Mouse (Mus musculus) G1E (cell line): ENCODE data around the gene Zfp422. TPM values are rescaled to one million over a fixed set of nuclear protein-coding genes. Genes with fewer than 3 reads are reported as not detected.

Experiments
- ATAC-seq: 2 replicates; pipeline ENCODE4 v1.8.0; 2016; ENCODE audit warnings: mild to moderate bottlenecking; ENCODE audit not compliant: insufficient number of reproducible peaks, poor library complexity, low FRiP score, severe bottlenecking; ENCODE audit errors: extremely low read depth
- DNase-seq: peaks from one replicate; pipeline ENCODE4 v3.0.0; 2012; ENCODE audit warnings: low spot score
- H3K27me3 ChIP-seq: 2 replicates; pipeline ENCODE4 v1.6.1; 2012; ENCODE audit warnings: mild to moderate bottlenecking, low read length, inconsistent platforms; ENCODE audit not compliant: insufficient read depth
- H3K36me3 ChIP-seq: replicated peaks from 2 replicates; pipeline ENCODE3; 2012; ENCODE audit warnings: mild to moderate bottlenecking, inconsistent platforms
- H3K4me1 ChIP-seq: 2 replicates; pipeline ENCODE4 v1.6.1; 2012; ENCODE audit warnings: low read depth, low read length, inconsistent platforms, mixed read lengths; ENCODE audit not compliant: insufficient read depth
- H3K4me3 ChIP-seq: 2 replicates; pipeline ENCODE4 v1.5.1; 2012; ENCODE audit warnings: low read depth, mild to moderate bottlenecking, inconsistent platforms, low read length, moderate library complexity, mixed read lengths
- H3K9me3 ChIP-seq: replicated peaks from 2 replicates; pipeline ENCODE4 v1.6.1; 2012; ENCODE audit warnings: inconsistent platforms
- CTCF ChIP-seq: IDR thresholded peaks from 2 replicates; pipeline ENCODE4 v1.5.1; 2012; ENCODE audit warnings: low read depth, low read length, inconsistent platforms, mixed read lengths
- GATA1 ChIP-seq: IDR thresholded peaks from 2 replicates; pipeline ENCODE4 v1.6.1; 2012; ENCODE audit warnings: borderline replicate concordance, low read length, inconsistent platforms, mixed read lengths
- GATA2 ChIP-seq: IDR thresholded peaks from 2 replicates; pipeline ENCODE4 v1.6.1; 2012; ENCODE audit warnings: low read depth, low read length, inconsistent platforms, borderline replicate concordance
- POLR2AphosphoS5 ChIP-seq: IDR thresholded peaks from 2 replicates; pipeline ENCODE4 v1.6.1; 2012; ENCODE audit warnings: low read depth, low read length, inconsistent platforms; ENCODE audit not compliant: insufficient replicate concordance
- TAL1 ChIP-seq: conservative IDR thresholded peaks from 2 replicates; pipeline ENCODE4 v1.6.1; 2012; ENCODE audit warnings: low read depth, low read length, inconsistent platforms, mixed read lengths
- polyA plus RNA-seq: library from polyadenylated mRNA; stranded (reverse); fragments of >175 nt; gene quantifications from 2 replicates; pipeline ENCODE4 v1.2.3, GENCODE M21; 2012
- total RNA-seq, 2 experiments: library from RNA; stranded (forward) in 1 of 2; stranded (reverse) in 1 of 2; fragments of 200-1000 nt in 1 of 2; fragments of >200 nt in 1 of 2; fragmentation: Nextera tagmentation in 1 of 2; gene quantifications; 2 replicates each; pipeline ENCODE4 v1.2.3; 2014 to 2017

Gene Zfp422
- not detected in 2 replicates for total RNA-seq (2014; fragmentation: Nextera tagmentation)
- 0.06 and 0.11 TPM in 2 replicates for total RNA-seq (2017)
- not detected in 2 replicates for polyA plus RNA-seq

- Histone ChIP-seq H3K4me1 (no peaks in the 10 kb centered on the region), H3K36me3 (no peaks in the 10 kb centered on the region), H3K4me3 (no peak within 1 kb of the TSS; the same call in 1 of the 2 replicates), H3K9me3 (peaks cover 25% of the 10 kb centered on the region), H3K27me3 (no peaks in the 10 kb centered on the region)
- TF ChIP-seq GATA1 (no peak), CTCF (no peak), POLR2AphosphoS5 (no peak), GATA2 (no peak), TAL1 (no peak)
- ATAC-seq (no peak), DNase-seq (no peak)
Measured at GRCm38 (mm10) chr6:116628539-116629171, at the start of gene Zfp422. Gene Zfp422 (minus strand): TSS chr6:116628999.

DNA sequence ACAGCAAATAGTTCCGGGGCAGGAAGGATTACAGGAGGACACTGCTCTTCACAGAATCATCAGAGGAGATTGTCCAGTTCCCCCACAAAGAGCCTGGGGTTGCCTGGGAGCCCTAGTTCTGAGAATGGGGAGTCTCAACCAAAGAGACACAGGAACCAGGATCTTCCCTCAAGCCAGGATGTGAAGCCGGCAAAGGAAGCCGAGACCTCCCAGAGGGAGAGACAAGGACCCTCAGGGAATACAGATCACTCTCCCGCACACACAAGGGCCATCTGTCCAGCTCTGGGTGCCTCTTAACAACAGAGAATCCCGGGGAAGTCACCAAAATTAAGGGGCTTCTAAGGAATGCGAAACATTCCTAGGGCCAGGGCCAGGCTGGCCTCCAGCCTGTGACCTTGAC is 48.5 kb upstream of the Zfp422 start:
- Histone ChIP-seq H3K4me3 (no peak overlapping the region), H3K4me1 (no peaks in the 10 kb centered on the region), H3K36me3 (no peaks in the 10 kb centered on the region), H3K27me3 (no peaks in the 10 kb centered on the region), H3K9me3 (peaks cover 80% of the 10 kb centered on the region)
- ATAC-seq, result no peak
- DNase-seq, result no peak
- TF ChIP-seq GATA2, result no peak
- TF ChIP-seq GATA1, result no peak
- TF ChIP-seq POLR2AphosphoS5, result no peak
- no peak for TF ChIP-seq CTCF
- TF ChIP-seq TAL1, result no peak

DNA sequence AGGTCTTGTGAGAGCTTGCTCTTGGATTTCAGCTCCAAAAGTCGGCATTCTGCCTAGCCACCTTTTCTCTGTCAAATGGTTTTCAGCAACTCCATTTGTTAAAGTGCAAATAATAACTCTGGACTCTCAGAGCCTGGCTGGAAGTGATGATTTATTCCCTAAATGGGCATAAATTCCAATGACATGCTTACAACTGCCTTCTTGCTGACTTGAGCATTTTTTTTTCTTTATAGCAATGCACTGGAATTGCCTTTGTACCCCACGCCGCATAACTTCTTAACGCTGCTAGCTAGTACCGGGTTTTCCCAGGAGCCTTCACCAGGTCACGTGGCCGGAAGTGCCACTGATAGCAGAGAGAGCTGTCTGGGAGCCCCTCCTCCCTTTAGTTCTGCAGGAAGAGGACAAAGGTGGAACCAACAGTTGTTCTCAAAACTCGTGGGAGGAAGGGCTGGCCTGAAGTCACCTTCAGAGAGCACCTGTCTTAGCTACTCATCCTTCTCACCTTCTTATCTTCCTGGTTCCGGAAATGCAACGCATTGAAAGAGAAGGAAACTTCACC is 47.6 kb upstream of the Zfp422 start:
- Histone ChIP-seq H3K36me3 (no peaks in the 10 kb centered on the region), H3K9me3 (peaks cover 85% of the 10 kb centered on the region), H3K4me3 (no peak overlapping the region), H3K4me1 (no peaks in the 10 kb centered on the region), H3K27me3 (no peaks in the 10 kb centered on the region)
- no peak for DNase-seq
- TF ChIP-seq GATA1 (no peak), POLR2AphosphoS5 (no peak), GATA2 (no peak), CTCF (no peak), TAL1 (no peak)
- ATAC-seq, result no peak

DNA sequence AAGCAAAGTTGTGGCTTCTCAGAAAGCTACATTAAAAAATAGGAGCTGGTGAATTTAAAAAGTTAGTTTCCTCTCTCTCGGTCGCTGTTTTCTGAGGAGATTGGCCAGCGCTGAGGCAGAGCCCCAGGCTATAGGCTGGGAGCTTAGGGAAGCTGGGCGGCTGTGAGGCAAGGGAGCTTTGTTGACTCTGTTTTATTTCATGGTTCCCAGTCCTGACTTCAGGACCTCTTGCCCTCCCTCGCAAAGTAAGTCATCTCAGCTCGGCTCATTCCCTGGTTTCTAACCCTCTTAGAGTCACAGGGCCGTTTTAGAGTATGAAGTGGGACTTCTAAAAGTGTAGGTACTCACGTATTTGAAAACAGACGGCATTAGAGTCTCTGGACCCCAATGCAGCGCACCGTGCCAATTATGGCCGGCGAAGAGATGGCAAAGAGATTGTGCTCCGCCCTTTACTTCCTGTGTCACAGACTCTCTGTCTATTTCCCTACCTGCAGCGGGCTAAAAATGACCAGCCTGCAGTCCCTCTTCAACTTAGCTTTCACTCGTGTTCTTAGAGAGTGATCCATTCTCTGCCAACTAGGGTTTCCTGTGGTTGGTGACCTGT is 45.6 kb upstream of the Zfp422 start:
- TF ChIP-seq GATA2 (no peak), TAL1 (no peak), POLR2AphosphoS5 (no peak), GATA1 (no peak), CTCF (no peak)
- no peaks in the 10 kb centered on the region for H3K27me3 ChIP-seq
- H3K9me3 ChIP-seq, result peaks cover 85% of the 10 kb centered on the region
- DNase-seq (no peak), ATAC-seq (no peak)
- no peaks in the 10 kb centered on the region for H3K4me1 ChIP-seq
- no peak overlapping the region for H3K4me3 ChIP-seq
- H3K36me3 ChIP-seq, result no peaks in the 10 kb centered on the region

GRCm38 (mm10) chr6:116673471-116674282 is 44.9 kb upstream of the Zfp422 start, which contains the start of gene Rassf4:
Gene Rassf4 (minus strand): TSS chr6:116673952.
- Histone ChIP-seq H3K4me1 (no peaks in the 10 kb centered on the region), H3K9me3 (peaks cover 86% of the 10 kb centered on the region), H3K4me3 (no peak within 1 kb of the TSS; the same call in 1 of the 2 replicates), H3K36me3 (no peaks in the 10 kb centered on the region), H3K27me3 (no peaks in the 10 kb centered on the region)
- TF ChIP-seq TAL1, result no peak
- no peak for TF ChIP-seq CTCF
- TF ChIP-seq GATA2, result no peak
- no peak for TF ChIP-seq GATA1
- TF ChIP-seq POLR2AphosphoS5, result no peak
- ATAC-seq (no peak), DNase-seq (no peak)

DNA sequence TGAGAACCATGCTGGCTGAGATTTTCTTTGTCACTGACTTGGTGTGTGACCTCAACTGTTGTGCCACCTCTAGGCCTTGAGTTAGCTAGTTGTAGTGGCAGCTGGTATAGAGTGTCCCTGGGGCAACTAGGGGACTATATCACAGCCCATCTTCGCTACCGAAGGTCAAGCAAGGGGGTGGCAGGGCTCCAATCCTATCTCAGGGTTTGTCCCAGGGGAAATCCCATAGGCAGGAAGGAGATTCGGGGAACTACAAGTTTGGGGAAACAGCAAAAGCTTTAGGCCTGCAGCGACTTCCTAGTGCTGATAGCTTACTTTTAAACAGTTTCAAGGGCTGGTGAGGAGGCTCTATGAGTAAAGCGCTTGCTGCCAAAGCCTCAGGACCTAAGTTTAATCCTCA is 43.5 kb upstream of the Zfp422 start:
- Histone ChIP-seq H3K4me1 (no peaks in the 10 kb centered on the region), H3K36me3 (no peaks in the 10 kb centered on the region), H3K9me3 (peaks cover 78% of the 10 kb centered on the region), H3K27me3 (no peaks in the 10 kb centered on the region), H3K4me3 (no peak overlapping the region)
- ATAC-seq, result no peak
- TF ChIP-seq GATA1, result no peak
- TF ChIP-seq CTCF, result no peak
- no peak for TF ChIP-seq GATA2
- no peak for TF ChIP-seq POLR2AphosphoS5
- TF ChIP-seq TAL1, result no peak
- no peak for DNase-seq
